Mouse (Mus musculus): Measurements from ENCODE around the gene Erc2. TPM values are rescaled to one million over a fixed set of nuclear protein-coding genes. Genes with fewer than 3 reads are reported as not detected.

Erc2 gene
- total and polyA plus RNA-seq, 3 experiments = not detected

- in situ Hi-C loops (cut with MboI; ENCODE audit: low pct_ligation_motif_present, low pct_unique_long_range_greater_than_20kb, low sequenced_read_pairs) = no loop called here
- TF ChIP-seq USF1 (IDR thresholded peaks at IDR 0.05; ENCODE audit: low read depth, low read length) (no peak), MAFK (IDR thresholded peaks at IDR 0.05; ENCODE audit: insufficient replicate concordance, low read length) (no peak), RAD21 (IDR thresholded peaks at IDR 0.05; ENCODE audit: low read depth, low read length) (no peak), NRF1 (IDR thresholded peaks at IDR 0.05; ENCODE audit: low read depth, low read length) (no peak), PAX5 (IDR thresholded peaks at IDR 0.05; ENCODE audit: low read length) (no peak), POLR2AphosphoS2 (IDR thresholded peaks at IDR 0.05; ENCODE audit: low read depth, low read length) (no peak), HCFC1 (IDR thresholded peaks at IDR 0.05; ENCODE audit: low read depth, low read length) (no peak), MAX (IDR thresholded peaks at IDR 0.05; ENCODE audit: low read length) (no peak), E2F4 (IDR thresholded peaks at IDR 0.05; ENCODE audit: insufficient replicate concordance, low read depth, low read length) (no peak), ZKSCAN1 (IDR thresholded peaks at IDR 0.05; ENCODE audit: borderline replicate concordance, low read depth, low read length) (no peak), ETS1 (conservative IDR thresholded peaks at IDR 0.05; ENCODE audit: low read depth, low read length) (no peak), TBP (conservative IDR thresholded peaks at IDR 0.05; ENCODE audit: low read depth, low read length) (no peak), NELFE (IDR thresholded peaks at IDR 0.05; ENCODE audit: low read depth, low read length) (no peak), ELF1 (IDR thresholded peaks at IDR 0.05; ENCODE audit: low read depth, low read length) (no peak), BHLHE40 (IDR thresholded peaks at IDR 0.05; ENCODE audit: low read depth, low read length) (no peak), ZNF384 (IDR thresholded peaks at IDR 0.05; ENCODE audit: low read depth, low read length) (no peak), JUND (conservative IDR thresholded peaks at IDR 0.05; ENCODE audit: low read depth, low read length) (no peak), KAT2A (IDR thresholded peaks at IDR 0.05; ENCODE audit: insufficient replicate concordance, low read length) (no peak)
These were observed 835.2 kb downstream of the Erc2 start for GRCm38 (mm10) chr14:28457428-28457827.

GRCm38 (mm10) chr14:28467956-28468355, 845.7 kb downstream of the Erc2 start:
- H3K9me3 ChIP-seq (replicated peaks; ENCODE audit: low read length) = peaks cover 78% of the 10 kb centered on the region
- no peak overlapping the region for H3K9ac ChIP-seq (ENCODE audit: insufficient read depth, low read depth)
- TF ChIP-seq BHLHE40 (IDR thresholded peaks at IDR 0.05; ENCODE audit: low read depth, low read length) (no peak), JUND (conservative IDR thresholded peaks at IDR 0.05; ENCODE audit: low read depth, low read length) (no peak), NRF1 (IDR thresholded peaks at IDR 0.05; ENCODE audit: low read depth, low read length) (no peak), CHD2 (IDR thresholded peaks at IDR 0.05; ENCODE audit: low read length) (no peak), POLR2A (IDR thresholded peaks at IDR 0.05; ENCODE audit: low read depth, low read length) (no peak), NELFE (IDR thresholded peaks at IDR 0.05; ENCODE audit: low read depth, low read length) (no peak), JUN (IDR thresholded peaks at IDR 0.05; ENCODE audit: insufficient read depth, low read depth, low read length) (no peak), MEF2A (IDR thresholded peaks at IDR 0.05; ENCODE audit: borderline replicate concordance, low read depth, low read length) (no peak), HCFC1 (IDR thresholded peaks at IDR 0.05; ENCODE audit: low read depth, low read length) (no peak), SMC3 (IDR thresholded peaks at IDR 0.05; ENCODE audit: low read depth, low read length) (no peak), ZKSCAN1 (IDR thresholded peaks at IDR 0.05; ENCODE audit: borderline replicate concordance, low read depth, low read length) (no peak), MAX (IDR thresholded peaks at IDR 0.05; ENCODE audit: low read length) (no peak), USF2 (conservative IDR thresholded peaks at IDR 0.05; ENCODE audit: low read depth, low read length) (no peak), UBTF (IDR thresholded peaks at IDR 0.05; ENCODE audit: low read depth, low read length) (no peak), GABPA (IDR thresholded peaks at IDR 0.05; ENCODE audit: insufficient replicate concordance, low read depth, low read length) (no peak), RCOR1 (conservative IDR thresholded peaks at IDR 0.05; ENCODE audit: low read depth, low read length) (no peak)
- no peak for DNase-seq (ENCODE audit: extremely low read depth)
- dilution Hi-C loops (cut with MboI; ENCODE audit: extremely low pct_ligation_motif_present, extremely low pct_unique_long_range_greater_than_20kb, low sequenced_read_pairs) = no loop called here
- no peak overlapping the region for H3K4me3 ChIP-seq (replicated peaks in 1 of 3; ENCODE audit: low read depth in 2 of 3, low read length in 2 of 3, poor library complexity in 1 of 3)
- H3K27ac ChIP-seq (ENCODE audit: insufficient read depth, low read depth) = no peak overlapping the region
- in situ Hi-C loops (cut with MboI; ENCODE audit: low pct_ligation_motif_present, low pct_unique_long_range_greater_than_20kb, low sequenced_read_pairs) = no loop called here
- no peaks in the 10 kb centered on the region for H3K36me3 ChIP-seq (replicated peaks in 1 of 2; ENCODE audit: control insufficient read depth in 1 of 2, insufficient read depth in 1 of 2, low read length in 1 of 2)
- no peaks in the 10 kb centered on the region for H3K27me3 ChIP-seq (replicated peaks)
- no peak overlapping the region for H3K4me2 ChIP-seq (ENCODE audit: insufficient read depth, low read depth, poor library complexity, severe bottlenecking)
- no peaks in the 10 kb centered on the region for H3K79me2 ChIP-seq (replicated peaks; ENCODE audit: control insufficient read depth, extremely low read depth, insufficient read depth, poor library complexity, severe bottlenecking)
- H3K4me1 ChIP-seq (ENCODE audit: control insufficient read depth in 1 of 2, insufficient read depth in 2 of 2) = no peaks in the 10 kb centered on the region

More at GRCm38 (mm10) chr14:28457428-28457827, 835.2 kb downstream of the Erc2 start:
- Histone ChIP-seq H3K36me3 (replicated peaks in 1 of 2; ENCODE audit: control insufficient read depth in 1 of 2, insufficient read depth in 1 of 2, low read length in 1 of 2) (no peaks in the 10 kb centered on the region), H3K4me2 (ENCODE audit: insufficient read depth, low read depth, poor library complexity, severe bottlenecking) (no peak overlapping the region), H3K27me3 (replicated peaks) (no peaks in the 10 kb centered on the region), H3K9me3 (replicated peaks; ENCODE audit: low read length) (peaks cover 90% of the 10 kb centered on the region), H3K9ac (ENCODE audit: insufficient read depth, low read depth) (no peak overlapping the region), H3K4me3 (replicated peaks in 1 of 3; ENCODE audit: low read depth in 2 of 3, low read length in 2 of 3, poor library complexity in 1 of 3) (no peak overlapping the region), H3K27ac (ENCODE audit: insufficient read depth, low read depth) (no peak overlapping the region), H3K79me2 (replicated peaks; ENCODE audit: control insufficient read depth, extremely low read depth, insufficient read depth, poor library complexity, severe bottlenecking) (no peaks in the 10 kb centered on the region), H3K4me1 (ENCODE audit: control insufficient read depth in 1 of 2, insufficient read depth in 2 of 2) (no peaks in the 10 kb centered on the region)
- DNase-seq (ENCODE audit: extremely low read depth) = no peak
- dilution Hi-C loops (cut with MboI; ENCODE audit: extremely low pct_ligation_motif_present, extremely low pct_unique_long_range_greater_than_20kb, low sequenced_read_pairs) = no loop called here

Measured in CH12.LX (cell line).